Mouse (Mus musculus) adrenal gland, adult 8-10 months (tissue): ENCODE results near the gene Stxbp4. TPM values are rescaled to one million over a fixed set of nuclear protein-coding genes. Genes with fewer than 3 reads are reported as not detected.

ENCODE experiments used
- DNase-seq: peaks from one replicate; pipeline ENCODE4 v3.0.0; 2022
- total RNA-seq, 4 experiments: library from RNA; stranded (reverse); gene quantifications; 2 replicates each; pipeline ENCODE4 v1.2.4; 2022

The Stxbp4 gene
- total RNA-seq, 4 experiments from 2014 or later: 12.1 to 20.6 (median 16.2) TPM

DNA sequence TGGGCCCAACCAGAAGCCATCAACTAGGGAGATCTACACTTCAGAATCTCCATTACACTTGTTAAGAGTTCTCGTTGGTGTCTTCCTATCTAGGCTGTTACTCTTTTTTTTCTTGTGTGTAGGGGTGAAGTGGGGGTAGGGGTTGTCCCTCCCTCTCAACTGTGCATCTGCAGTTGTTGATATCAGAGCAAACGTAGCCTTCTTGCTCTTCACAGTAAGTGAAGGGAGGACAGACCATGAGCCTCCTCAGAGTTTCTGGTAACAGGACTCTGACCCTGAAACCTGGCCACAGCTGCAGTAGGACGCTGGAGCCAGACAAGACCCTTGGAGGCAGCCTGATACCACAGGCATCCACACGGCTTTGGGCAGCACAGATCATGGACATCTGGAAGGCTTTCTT, 81.4 kb downstream of the Stxbp4 start:
- DNase-seq: no peak

DNA sequence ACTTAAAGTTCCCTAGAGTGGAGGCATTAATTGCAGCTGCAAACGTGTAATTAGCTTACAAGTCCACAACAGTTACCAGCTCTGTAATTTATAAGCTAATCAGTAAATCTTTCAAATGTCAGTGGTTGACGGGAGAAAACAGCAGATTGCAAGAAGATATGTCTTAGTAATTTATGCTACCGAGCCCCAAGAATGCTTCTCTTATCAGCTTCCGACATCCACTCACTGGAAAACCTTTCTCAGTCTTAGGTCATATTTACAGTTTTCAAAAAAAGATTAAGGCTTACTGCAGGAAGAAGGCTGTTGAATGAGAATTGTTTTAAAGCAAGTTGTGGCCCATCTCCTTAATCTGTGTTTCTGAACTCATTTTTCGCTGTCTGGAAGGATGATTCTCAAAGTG, 83.9 kb downstream of the Stxbp4 start:
- no peak for DNase-seq

DNA sequence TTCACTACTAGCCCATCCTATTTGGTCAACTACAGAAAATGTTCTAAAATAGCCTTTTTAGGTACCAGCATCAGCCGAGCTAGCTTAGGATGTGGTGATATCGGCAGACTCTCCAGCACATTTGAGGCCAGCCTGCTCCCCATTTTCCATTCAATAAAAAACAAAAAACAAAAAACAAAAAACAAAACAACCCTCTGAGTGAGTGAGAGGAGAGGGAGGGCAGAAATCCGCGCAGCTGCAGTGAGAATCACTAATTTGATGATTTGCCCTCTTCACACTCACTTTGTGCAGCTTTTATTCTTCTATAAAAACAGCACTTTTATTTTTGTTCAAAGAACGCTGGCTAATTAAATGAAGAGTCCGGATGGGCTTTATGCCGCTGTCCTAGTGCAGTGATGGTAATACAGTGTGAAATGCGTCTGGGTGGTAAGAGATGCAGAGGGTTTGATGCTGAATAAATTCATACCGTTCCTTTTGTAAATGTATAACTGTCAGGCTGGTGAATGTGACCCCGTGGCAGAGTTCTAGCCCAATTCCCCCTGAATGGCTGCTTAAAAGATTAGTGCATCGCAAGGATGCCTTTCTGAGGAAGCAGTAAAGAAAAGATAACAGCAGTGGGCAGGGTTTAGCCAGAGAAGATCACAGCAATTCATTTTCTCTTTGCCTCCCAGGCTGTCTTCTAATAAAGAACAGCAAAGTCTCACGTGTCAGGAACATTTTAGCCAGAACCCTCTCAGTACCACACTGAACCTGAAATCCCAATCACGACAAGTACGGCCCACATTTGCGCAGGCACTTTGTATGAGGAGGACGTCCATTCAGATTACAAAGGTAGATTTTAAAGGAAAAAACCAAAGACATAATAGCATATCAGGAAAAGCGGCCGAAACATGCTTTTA, 85.3 kb downstream of the Stxbp4 start:
- no peak for DNase-seq

DNA sequence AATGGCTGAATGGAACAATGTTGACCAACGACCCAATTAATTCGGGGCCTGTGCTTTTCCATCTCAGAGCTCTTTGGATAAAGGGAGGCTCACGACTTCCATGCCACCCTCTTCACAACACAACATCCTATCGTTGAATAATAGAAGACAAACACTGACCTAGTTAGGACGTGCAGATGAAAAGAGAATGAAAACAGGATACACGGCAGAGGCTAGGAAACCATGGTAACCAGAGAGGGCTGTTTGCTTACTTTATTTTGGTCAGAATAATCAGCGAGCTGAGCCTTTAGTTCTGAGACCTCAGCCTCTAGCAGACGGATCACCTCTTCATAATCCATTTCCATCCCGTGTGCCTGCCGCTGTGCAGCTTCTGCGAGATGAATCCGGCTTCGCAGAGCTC, 89.3 kb downstream of the Stxbp4 start:
- no peak for DNase-seq

DNA sequence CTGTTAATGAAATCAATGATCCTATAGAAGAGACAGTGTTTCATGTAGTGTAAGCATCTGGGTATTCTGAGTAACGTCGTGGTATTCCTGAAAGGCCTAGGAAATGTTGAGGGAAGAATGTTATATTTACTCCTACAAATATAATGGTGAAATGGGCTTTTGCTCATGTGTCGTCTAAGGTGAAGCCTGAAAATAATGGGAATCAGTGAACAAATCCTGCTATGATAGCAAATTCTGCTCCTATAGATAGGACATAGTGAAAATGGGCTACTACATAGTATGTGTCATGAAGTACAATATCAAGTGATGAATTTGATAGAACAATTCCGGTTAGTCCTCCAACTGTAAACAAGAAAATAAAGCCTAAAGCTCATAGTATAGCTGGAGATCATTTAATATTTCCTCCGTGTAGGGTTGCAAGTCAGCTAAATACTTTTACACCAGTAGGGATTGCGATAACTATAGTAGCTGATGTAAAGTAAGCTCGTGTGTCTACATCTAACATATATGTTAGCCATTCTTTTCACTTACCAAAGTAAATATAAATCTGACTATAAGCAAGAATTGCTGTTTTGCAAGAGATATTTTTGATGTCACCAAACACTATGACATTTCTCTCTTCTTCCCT, 99.1 kb downstream of the Stxbp4 start:
- DNase-seq: no peak

DNA sequence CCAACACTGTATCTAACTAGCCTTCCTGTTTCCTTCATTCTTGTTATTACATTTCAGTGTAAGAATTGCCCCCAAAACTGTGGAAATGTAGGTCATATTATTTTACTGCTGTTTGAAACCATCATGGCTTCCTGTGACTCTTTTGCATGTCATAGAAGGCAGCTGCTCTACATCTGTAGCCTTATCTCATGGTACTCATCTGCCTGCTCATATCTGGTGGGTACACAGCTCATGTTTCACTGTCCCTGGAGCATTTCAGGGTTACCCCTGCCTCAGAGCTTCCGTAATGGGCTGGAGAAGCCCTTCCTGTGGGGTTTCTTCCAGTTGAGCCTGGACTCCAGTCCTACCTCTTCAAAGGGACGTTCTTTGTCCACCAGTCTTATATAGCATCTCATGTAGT, 112.6 kb downstream of the Stxbp4 start:
- no peak for DNase-seq

DNA sequence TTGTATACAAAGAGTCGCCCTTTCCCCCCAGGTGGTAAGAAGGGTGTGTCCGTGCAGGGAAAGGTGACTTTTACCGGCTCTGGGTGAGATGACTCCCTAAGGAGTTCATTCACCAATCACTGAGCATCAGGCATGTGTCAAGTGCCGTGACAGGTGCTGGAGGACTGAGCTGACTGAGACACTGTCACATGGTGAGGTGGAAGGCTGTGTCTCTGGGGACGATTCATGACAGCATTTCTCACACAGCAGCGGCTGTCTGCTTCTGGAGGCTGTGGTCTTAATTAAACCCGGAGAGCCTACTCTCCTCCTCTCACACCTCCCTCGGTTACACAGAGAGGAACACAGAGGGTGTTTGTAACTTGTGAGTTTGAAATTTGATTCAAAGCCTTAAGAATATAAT, 116.8 kb downstream of the Stxbp4 start:
- DNase-seq: no peak

DNA sequence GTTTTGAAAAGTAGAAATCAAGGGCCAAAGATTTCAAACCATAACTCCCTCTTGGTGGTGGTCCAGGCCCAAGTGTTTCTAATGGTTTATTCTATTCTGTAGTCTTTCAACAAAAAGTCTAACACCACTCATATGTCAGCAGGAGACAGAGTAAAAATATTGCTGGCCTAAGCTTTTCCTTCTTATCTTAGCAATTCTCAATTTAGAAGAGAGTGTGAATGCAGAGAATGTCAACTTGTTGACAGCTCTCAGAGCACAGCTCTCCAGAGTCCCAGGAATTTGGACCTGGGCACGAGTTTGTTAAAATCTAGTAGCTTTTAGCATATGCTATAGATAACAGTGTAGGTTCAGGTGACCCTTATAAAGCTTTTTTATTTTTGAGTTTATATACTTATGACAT, 120.1 kb downstream of the Stxbp4 start:
- DNase-seq: no peak

DNA sequence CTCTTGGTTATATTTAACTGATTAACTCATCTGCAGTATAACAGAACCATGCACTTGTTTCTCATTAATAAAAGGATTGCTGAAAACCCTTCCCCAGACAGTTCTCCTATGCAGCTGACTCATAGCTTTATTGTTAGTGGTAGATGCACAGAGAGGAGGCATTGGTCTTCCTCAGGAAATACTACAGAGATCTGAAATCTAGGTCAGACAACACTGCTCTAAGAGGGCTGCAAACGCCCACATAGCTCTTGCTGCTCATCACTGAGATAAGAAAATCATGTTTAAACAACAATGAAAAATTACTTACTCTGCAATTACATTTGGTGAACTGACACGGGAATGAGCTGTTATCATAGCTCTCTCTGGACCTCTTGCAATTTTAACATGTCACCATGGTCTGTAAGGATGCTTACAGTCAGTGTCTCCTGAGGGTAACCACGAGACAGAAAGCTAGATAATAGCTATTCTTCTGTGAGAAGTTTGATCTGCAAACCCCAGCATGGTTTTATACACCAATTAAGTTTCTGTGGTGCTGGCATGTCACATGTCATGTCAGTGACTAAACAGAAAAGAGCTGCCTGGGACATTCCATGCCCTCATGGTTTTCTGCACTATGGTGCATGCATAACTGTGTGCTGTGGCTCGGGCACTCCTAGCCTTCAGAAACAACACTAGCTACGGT, 125.2 kb downstream of the Stxbp4 start:
- no peak for DNase-seq

DNA sequence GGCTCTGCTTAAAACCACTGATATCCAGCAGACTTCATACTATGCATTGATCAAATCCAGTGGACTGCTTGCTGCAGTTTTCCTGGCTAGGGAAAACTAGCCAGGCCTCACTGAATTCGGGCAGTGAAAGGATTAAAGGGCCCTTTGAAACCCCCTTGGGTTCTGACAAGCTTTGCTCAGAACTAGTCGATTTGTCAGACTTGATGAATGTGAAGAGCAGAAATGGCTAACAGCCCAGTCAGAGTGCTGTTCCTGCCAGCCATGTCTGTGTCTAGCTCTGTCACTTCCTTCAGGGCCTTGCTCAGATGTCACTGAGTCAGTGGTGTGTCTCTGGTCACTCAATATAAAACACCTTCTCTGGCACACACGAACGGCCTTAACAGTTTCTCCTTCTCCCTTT, 136.0 kb downstream of the Stxbp4 start:
- DNase-seq: no peak

DNA sequence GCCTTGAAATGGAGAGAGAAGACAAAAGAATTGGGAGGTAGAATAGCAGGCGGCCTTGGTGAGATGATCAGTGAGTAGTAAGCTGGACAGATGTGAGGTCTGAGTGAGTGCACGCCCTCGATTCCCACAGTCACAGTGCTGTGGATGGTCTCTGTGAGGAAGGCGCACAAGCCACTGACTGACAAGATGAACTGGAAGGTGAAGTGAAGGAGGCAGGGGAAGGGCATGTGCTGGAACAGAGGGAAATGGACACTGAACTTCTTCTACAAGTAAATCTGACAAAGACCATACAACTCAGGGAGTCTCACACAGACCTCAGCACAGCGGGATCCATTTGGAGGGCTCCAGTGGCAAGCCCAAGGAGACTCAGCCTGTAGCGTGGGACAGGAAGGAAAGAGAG, 138.0 kb downstream of the Stxbp4 start:
- no peak for DNase-seq

DNA sequence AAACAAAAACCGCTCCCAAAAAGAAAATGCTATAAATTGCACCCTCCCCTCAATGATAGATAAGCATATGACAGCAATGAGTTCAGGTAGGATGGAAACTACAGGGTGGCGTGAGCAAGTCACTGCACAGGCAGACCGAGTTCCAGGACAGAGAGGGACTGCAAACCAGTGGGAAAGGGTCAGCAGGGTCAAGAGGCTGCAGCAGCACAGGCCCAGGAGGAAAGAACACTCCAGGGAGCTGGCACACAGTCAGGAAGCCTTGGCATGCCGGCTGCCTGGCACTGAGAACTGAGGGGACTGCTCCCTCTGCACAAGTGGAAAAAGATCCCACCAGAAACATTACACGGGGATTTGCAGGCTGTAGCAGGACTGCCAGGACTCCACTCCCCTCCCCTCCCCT, 139.4 kb downstream of the Stxbp4 start:
- DNase-seq: no peak

DNA sequence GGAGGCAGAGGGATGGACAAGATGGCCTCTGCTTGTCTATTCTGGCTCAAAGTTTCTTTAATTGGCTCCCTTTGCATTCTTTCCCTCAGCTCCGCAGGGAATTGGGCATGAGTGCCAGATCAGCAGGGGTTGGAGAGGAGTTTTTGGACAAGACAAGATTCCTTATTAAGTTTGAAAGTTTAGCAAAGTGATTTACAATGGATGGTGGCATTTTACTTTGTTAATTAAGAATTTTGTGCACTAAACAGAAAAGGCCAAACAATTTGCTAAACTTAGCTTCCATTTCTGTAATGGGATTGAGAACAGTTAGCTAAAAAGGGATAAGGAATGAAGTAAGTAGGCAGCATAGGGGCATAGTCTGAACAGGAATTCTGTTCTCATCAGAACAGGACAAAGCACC, 142.9 kb downstream of the Stxbp4 start:
- DNase-seq: no peak

DNA sequence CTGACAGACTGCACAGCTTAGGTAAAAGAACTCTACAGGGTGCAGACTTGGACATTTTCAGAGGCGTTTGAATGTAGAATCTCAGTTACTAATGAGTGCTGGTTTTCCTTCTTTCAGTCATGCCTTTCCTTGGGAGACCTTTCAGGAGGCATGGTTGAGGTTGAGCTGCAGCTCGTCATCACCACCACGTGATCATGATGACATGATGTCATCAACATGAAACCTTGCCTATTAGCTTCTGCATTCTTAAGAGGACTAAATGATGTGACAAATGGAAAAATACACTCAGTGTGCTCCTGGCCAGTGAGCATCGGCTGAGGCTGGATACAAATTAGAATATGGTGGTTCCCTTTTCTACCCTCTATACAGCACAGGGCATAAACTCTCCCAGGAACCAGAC, 145.4 kb downstream of the Stxbp4 start:
- DNase-seq: no peak

DNA sequence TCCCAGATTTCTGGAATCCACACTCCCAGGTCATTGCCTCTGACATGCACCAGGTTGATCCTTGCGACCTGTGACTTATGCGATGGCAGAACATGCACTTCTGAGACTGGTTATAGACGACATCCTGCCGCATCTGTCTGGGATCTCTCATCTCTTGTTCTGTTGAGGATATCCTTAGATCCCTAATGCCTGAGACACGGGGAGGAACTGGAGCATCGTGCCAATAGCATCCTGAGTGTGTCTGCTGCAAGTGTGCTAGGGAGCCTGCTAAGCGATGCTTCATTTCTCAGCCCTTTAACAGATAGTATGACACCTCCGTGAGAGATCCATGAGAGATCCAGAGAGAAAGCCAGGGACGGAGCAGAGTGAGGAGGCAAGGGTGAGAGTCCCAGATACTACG, 148.7 kb downstream of the Stxbp4 start:
- no peak for DNase-seq

DNA sequence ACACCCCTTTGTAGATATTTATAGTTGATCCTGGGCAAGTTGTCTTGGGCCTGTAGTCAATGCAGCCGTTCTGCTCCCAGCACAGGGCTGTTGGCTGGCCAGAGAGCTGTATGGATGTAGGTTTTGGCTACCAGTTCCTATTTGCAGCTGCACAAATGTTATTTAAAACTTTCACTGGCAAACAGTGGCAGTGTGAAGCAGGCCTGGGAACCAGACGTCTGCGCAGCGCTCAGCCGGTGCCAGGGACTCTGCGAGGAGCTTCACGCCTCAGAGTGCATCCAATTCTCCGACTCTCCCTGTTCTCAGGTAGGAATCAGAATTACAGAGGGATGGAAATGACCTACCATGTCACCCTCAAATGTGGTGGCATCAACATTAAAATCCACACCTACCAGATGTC, 150.2 kb downstream of the Stxbp4 start:
- no peak for DNase-seq

DNA sequence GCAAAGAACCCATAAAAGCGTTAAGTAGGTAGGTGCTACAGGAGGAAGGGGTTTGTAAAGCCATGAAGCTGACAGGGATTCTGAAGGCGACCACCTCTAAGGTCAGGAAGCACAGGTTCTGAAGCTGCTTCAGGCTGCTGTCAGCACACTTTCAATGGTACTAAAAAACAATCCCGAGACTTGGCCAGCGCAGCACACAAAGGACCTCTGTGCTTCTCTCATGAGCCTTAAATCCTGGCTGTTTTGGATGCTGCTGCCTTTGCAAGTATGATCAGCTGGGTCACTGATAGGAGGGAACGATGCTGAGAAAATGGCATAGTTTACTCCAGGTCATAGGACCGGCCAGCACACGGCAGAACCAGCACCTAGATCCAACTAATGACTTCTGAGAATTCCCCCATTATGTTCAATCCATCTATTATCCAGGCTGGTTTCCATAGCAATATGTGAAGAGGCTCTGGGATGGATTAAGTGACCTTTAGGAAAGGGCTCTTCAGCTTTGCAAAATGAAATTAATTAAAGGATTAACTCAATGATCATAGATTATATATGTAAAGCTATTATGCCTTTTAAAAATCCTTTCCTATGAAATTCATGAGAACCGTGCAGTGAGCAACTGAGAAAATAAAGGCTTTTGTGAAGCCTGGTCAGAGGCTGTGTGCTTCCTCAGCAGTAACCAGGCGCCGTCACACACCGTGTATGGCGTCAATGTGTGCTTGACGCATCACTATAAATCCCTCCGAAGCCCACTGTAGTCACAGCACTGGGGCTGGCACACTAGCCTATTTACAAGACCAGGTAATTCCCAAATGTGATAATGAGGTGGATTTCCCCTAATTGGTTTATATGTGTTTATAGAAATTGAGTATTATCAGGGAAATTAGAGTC, 152.9 kb downstream of the Stxbp4 start:
- DNase-seq: no peak

DNA sequence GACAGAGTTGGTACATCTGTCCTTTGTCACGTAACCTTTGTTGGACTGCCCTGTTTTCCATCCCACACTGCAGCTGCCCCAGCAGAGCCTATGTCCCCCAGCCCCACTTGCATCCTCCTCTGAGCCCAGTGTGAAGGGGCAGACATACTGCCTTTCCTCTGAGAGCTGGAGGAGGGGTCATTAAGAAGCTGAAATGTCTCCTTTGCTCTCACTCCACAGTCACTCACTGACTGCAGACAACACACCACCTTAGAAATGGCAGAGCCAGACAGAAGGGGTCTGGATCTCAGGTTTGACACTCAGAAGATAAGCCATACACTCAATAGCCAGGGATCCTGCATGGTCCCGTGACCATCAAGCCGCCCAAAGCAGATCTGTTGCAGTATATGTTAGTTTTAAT, 154.1 kb downstream of the Stxbp4 start:
- no peak for DNase-seq

DNA sequence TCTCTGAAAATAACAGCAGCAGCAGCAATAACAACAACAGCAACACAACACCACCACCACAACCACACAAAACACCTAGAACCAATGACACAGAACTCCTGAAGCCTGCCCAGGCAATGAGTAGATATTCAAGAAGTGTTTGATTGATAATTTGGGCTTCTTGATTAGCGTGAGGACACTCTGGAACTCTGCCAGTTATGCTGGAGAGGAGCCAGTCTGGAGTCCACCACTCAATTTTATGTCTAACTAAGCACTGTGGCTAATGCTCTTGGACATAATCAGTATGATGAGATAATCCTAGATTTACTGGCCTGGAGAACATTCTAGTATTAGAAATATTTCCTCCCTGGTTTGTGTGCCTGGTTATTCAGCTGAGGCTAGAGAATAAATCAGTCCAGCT, 156.1 kb downstream of the Stxbp4 start:
- DNase-seq: no peak

DNA sequence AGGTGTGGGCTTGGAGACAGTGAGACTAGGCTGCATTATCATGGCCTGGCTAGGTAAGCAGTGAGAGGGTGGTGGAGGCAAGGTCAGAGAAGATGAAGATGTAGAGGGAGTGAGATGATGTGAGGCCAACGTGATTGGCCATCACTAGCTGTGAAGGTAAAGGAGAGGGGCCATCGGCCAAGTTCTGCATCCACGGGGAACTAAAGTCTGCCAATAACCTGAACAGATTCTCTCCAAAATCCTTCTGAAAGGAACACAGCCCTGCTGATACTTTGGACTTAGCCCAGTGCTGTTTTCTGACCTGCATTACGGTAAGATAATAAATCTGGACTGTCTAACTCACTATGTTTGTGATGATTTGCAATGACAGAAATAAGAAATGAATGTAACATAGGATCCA, 167.6 kb downstream of the Stxbp4 start:
- DNase-seq: no peak

DNA sequence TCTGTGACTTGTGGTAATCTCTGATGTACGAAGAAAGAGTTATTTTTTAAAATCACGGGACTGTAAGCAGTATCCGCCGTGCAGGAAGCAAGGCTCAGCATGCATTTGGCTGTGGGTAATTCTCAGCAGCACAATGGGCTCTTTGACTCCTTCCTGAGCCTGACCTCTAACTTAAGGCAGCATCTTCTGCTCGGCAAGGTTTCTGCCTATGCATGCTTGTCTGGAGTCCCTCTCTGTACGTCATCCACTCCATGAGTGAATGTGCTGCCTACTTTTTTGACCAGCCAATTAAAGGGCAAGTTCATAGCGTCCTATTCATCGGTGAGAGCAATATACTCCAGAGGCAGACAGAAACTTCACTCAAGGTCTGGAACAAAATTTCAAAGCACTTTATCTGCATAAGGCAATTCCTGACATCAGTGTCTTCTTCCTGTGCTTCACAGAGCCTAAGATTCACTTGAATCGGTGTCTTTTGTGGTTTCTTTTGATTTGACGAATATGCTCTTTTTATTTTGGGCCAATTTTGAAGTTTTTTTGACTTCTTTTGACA, 173.8 kb downstream of the Stxbp4 start:
- DNase-seq: no peak

DNA sequence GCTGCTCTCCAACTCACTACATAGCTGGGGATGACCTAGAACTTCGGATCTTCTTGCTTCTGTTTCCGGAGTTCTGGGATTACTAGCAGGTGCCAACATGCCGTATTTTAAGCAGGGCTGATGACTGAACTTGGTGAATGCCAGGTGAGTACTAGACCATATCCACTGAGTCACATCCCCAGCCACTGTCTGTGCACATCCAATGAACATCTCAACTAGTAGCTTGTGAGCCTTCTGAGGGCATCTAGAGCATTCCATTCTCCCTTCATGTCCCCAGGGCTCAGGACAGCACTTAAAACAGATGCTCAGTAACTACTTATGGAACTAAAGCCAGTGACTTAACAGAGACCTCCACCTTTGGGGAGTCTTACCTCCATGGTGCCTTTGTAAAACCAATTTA, 177.4 kb downstream of the Stxbp4 start:
- no peak for DNase-seq
